Mouse (Mus musculus) small intestine, adult 2 months (tissue): ENCODE results near the gene Cdk1.

Source experiments
- CTCF ChIP-seq: fragments of 200-500 bp; IDR thresholded peaks from 2 replicates; pipeline ENCODE4 v1.5.1; 2012; ENCODE audit warnings: low read depth, mild to moderate bottlenecking, control low read depth, inconsistent platforms, low read length, moderate library complexity, mixed read lengths; ENCODE audit not compliant: insufficient replicate concordance, insufficient read length; ENCODE audit errors: extremely low read depth
- POLR2A ChIP-seq: fragments of 200-500 bp; IDR thresholded peaks from 2 replicates; pipeline ENCODE4 v1.6.1; 2012; ENCODE audit warnings: low read depth, mild to moderate bottlenecking, control low read depth, inconsistent platforms, low read length, moderate library complexity

DNA sequence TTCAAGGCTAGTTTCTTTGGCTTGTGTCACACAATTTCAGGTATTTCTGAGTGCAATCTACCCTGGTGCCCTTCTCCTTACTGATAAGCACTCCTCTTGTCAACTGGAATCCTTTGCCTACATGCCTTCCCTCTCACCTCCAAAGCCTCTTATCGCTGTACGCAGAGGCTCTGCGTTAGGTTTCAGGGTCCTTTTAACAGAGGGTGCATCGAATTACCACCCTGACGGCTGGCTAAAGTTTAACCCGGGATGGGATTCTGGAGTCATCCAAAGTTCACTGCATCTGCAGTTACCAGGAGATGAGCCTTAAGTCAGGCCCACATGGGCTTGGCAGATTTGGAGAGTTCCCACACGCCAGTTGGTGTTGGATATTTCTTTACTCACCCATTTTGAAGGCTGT lies 47.1 kb downstream of the Cdk1 start:
- TF ChIP-seq CTCF (no peak), POLR2A (no peak)
